Mouse (Mus musculus) liver, adult 2 months (tissue): ENCODE data around the gene Slc25a51. TPM values are rescaled to one million over a fixed set of nuclear protein-coding genes. Genes with fewer than 3 reads are reported as not detected.

Experiments
- DNase-seq: peaks from one replicate; pipeline ENCODE4 v3.0.0-alpha.2; 2011; ENCODE audit warnings: low read depth, low spot score; ENCODE audit errors: extremely low read depth
- H3K27ac ChIP-seq: fragments of 200-500 bp; replicated peaks from 2 replicates; pipeline ENCODE4 v1.5.1; 2012; ENCODE audit warnings: low read depth, mild to moderate bottlenecking, control low read depth, inconsistent platforms, low read length; ENCODE audit not compliant: insufficient read depth
- H3K27me3 ChIP-seq: fragments of 200-500 bp; 2 replicates; pipeline ENCODE4 v1.6.1; 2012; ENCODE audit warnings: mild to moderate bottlenecking, moderate library complexity, low read length, inconsistent platforms; ENCODE audit not compliant: control insufficient read depth, insufficient read depth
- H3K36me3 ChIP-seq: fragments of 200-500 bp; 2 replicates; pipeline ENCODE4 v1.6.1; 2012; ENCODE audit warnings: low read length, inconsistent platforms; ENCODE audit not compliant: control insufficient read depth, insufficient read depth
- H3K4me1 ChIP-seq: fragments of 200-500 bp; 2 replicates; pipeline ENCODE4 v1.6.1; 2011; ENCODE audit warnings: low read length; ENCODE audit not compliant: control insufficient read depth, insufficient read depth
- H3K4me3 ChIP-seq: fragments of 200-500 bp; 2 replicates; pipeline ENCODE4 v1.5.1; 2011; ENCODE audit warnings: low read depth, mild to moderate bottlenecking, control low read depth, low read length, moderate library complexity; ENCODE audit not compliant: insufficient read depth
- H3K79me2 ChIP-seq: fragments of 200-500 bp; 2 replicates; pipeline ENCODE4 v1.6.1; 2012; ENCODE audit warnings: inconsistent platforms, mild to moderate bottlenecking, low read length, moderate library complexity; ENCODE audit not compliant: control insufficient read depth, insufficient read depth
- H3K9ac ChIP-seq: fragments of 200-500 bp; 2 replicates; pipeline ENCODE4 v1.6.1; 2012; ENCODE audit warnings: low read depth, mild to moderate bottlenecking, control low read depth, inconsistent platforms, low read length
- CTCF ChIP-seq: fragments of 200-500 bp; IDR thresholded peaks from 2 replicates; pipeline ENCODE4 v1.5.1; 2011; ENCODE audit warnings: low read depth, low read length, control low read depth
- POLR2A ChIP-seq: fragments of 200-500 bp; IDR thresholded peaks from 2 replicates; pipeline ENCODE4 v1.6.1; 2011; ENCODE audit warnings: low read length, control low read depth; ENCODE audit not compliant: insufficient read depth; ENCODE audit errors: extremely low read depth
- whole genome bisulfite sequencing: fragments of 180-500 bp; shearing (Covaris S2); methylation state at CpG from one replicate; pipeline ENCODE4 v1.1.7; 2018; 5-methylcytosine and 5-hydroxymethylcytosine counted together
- polyA plus RNA-seq: library from polyadenylated mRNA; depleted of rRNA; stranded (reverse); fragments of >200 nt; gene quantifications from 2 replicates; pipeline ENCODE4 v1.2.3, GENCODE M21; 2012
- total RNA-seq: library from RNA; depleted of rRNA; stranded (reverse); fragments of >200 nt; gene quantifications from 2 replicates; pipeline ENCODE4 v1.2.3, GENCODE M21; 2014

Gene Slc25a51
- total and polyA plus RNA-seq, 2 experiments: 47.5 to 52.9 TPM

DNA sequence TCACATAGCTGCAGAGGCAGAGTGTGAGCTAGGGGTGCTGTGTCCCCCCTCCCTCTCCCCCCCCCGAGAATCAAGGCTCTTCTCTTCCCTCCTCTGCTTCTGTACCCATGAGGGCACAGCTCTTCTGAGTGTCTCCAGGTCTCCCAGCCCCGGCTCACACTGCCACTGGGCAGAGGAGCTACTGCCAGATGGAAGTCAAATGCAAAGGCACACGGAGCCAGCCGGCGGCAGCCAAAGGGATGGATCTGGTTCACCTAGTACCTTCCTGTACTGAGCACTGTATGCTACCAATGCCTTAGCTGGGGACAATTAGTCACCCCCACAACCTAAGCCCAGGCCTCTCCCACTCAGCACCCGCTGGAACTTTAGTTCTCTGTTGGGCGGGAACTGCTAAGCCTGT, 7.7 kb upstream of the Slc25a51 start:
- Histone ChIP-seq H3K9ac (no peak overlapping the region), H3K27ac (no peak overlapping the region), H3K4me1 (peaks cover 19% of the 10 kb centered on the region), H3K27me3 (no peaks in the 10 kb centered on the region), H3K79me2 (no peaks in the 10 kb centered on the region), H3K36me3 (no peaks in the 10 kb centered on the region), H3K4me3 (no peak overlapping the region)
- TF ChIP-seq POLR2A (no peak), CTCF (no peak)
- DNase-seq: no peak
- 84% methylated on average over 7 of the region's 7 CpGs for WGBS

- H3K4me1 ChIP-seq: peaks cover 27% of the 10 kb centered on the region
- 35% methylated on average over 9 of the region's 9 CpGs for WGBS
Observed at GRCm38 (mm10) chr4:45413674-45414338, 5.2 kb upstream of the Slc25a51 start.

DNA sequence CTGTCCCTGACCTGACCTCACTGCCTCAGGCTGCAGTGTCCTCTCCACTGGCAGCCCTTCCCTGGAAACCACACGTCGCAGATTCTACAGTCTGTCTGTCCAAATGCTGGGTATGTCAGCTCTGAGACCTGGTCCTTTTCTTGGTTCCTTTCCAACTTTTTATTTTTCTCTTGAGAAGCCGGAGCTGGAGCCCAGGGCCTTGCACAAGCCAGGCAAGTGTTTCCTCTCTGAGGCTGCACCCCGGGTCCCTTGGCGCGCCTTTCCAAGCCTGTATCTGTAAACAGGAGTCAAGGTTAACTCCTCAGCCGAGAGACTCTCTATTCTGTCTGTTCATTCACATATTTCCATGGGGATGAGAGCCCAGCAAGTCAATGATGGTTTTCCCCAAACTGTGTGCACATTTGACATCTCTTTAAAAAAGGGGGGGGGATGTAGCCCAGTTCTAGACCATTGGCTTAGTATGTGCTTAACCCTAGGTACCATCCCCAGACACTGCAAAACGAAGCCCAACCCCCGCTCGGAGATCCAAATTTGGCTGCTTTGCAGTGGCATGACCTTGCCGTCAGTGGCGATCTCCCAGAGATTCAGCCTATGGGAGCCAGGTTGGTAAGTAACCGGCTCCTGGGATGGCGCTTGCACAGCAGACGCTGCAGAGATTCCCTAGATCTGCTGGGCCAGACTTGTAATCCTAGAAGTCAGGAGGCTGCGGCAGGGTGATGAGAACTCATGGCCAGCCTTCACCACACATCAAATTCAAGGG, 4.0 kb upstream of the Slc25a51 start:
- 23% methylated on average over 16 of the region's 16 CpGs for WGBS
- H3K27ac ChIP-seq: peak overlapping the region; percentile 68
- H3K27me3 ChIP-seq: no peaks in the 10 kb centered on the region
- H3K4me3 ChIP-seq: no peak overlapping the region
- H3K4me1 ChIP-seq: peaks cover 27% of the 10 kb centered on the region
- peak; percentile 72 for DNase-seq
- H3K9ac ChIP-seq: no peak overlapping the region; the same call in 1 of the 2 replicates
- TF ChIP-seq CTCF (no peak), POLR2A (no peak)
- H3K36me3 ChIP-seq: no peaks in the 10 kb centered on the region
- peaks cover 4% of the 10 kb centered on the region; the same call in 1 of the 2 replicates for H3K79me2 ChIP-seq

More at GRCm38 (mm10) chr4:45413674-45414338, 5.2 kb upstream of the Slc25a51 start:
- Histone ChIP-seq H3K27ac (peak overlapping the region; percentile 79), H3K79me2 (no peaks in the 10 kb centered on the region), H3K9ac (no peak overlapping the region), H3K4me3 (no peak overlapping the region), H3K27me3 (no peaks in the 10 kb centered on the region), H3K36me3 (no peaks in the 10 kb centered on the region)
- TF ChIP-seq POLR2A: no peak
- no peak for TF ChIP-seq CTCF
- DNase-seq: peak; percentile 100

DNA sequence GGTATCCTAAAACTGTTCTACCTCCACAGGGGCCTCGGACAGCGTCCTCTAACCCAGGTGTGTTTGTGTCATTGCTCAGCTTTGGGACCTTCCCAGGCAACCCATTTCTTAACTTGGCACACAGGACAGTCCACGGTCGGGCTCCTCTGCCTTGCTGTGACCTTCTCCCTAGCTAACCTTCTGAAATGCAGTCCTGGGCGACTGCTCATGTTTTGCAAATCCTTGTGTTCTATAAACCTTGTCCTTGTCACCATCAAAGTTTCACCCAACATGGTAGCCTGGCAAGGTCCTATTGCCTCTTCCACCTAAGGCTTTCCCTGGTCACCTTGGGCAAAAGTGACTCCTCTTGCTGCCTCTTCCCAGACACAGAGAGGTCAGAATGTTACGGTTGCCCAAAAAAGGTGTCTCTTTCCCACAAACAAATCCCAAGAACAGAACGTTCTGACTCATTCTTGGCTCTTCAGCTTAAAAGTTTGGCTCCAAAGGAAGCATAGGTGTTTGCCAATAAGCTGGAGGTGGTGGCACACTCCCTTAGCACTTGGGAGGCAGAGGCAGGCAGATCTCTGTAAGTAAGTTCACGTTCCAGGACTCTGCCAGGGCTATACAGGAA, 2.7 kb upstream of the Slc25a51 start:
- Histone ChIP-seq H3K4me1 (peaks cover 30% of the 10 kb centered on the region), H3K27me3 (no peaks in the 10 kb centered on the region), H3K4me3 (no peak overlapping the region), H3K79me2 (peaks cover 4% of the 10 kb centered on the region; the same call in 1 of the 2 replicates), H3K27ac (peak overlapping the region; percentile 81), H3K9ac (no peak overlapping the region), H3K36me3 (no peaks in the 10 kb centered on the region)
- WGBS: 25% methylated on average over 8 of the region's 8 CpGs
- peak; percentile 91 for DNase-seq
- no peak for TF ChIP-seq CTCF
- no peak for TF ChIP-seq POLR2A

GRCm38 (mm10) chr4:45409270-45409669, 704 bp upstream of the Slc25a51 start:
- peak overlapping the region; percentile 92 for H3K4me3 ChIP-seq
- peak; percentile 93 for DNase-seq
- no peak for TF ChIP-seq POLR2A
- H3K27ac ChIP-seq: peak overlapping the region; percentile 93
- no peaks in the 10 kb centered on the region for H3K27me3 ChIP-seq
- peaks cover 4% of the 10 kb centered on the region; the same call in 1 of the 2 replicates for H3K36me3 ChIP-seq
- peaks cover 10% of the 10 kb centered on the region; the same call in 1 of the 2 replicates for H3K79me2 ChIP-seq
- 2% methylated on average over 10 of the region's 10 CpGs for WGBS
- peaks cover 32% of the 10 kb centered on the region for H3K4me1 ChIP-seq
- H3K9ac ChIP-seq: peak overlapping the region; percentile 57
